Mouse (Mus musculus) granulocyte monocyte progenitor cell, adult 5-6 weeks (primary cell): ENCODE results near the gene Hacl1. TPM values are rescaled to one million over a fixed set of nuclear protein-coding genes. Genes with fewer than 3 reads are reported as not detected.

ENCODE experiments used
- ATAC-seq: replicated peaks from 2 replicates; pipeline ENCODE4 v1.8.0; 2016; ENCODE audit warnings: mild to moderate bottlenecking, moderate TSS enrichment, inconsistent platforms; ENCODE audit not compliant: poor library complexity, severe bottlenecking
- total RNA-seq, 2 experiments: library from RNA; stranded (forward) in 1 of 2; stranded (reverse) in 1 of 2; fragments of 200-712, 200-1000 nt in 1 of 2; fragments of >200 nt in 1 of 2; fragmentation: Nextera tagmentation in 1 of 2; gene quantifications; 2 replicates each; pipeline ENCODE4 v1.2.3; 2014 to 2017

Gene Hacl1
- total RNA-seq (2014; fragmentation: Nextera tagmentation) = 6.0 and 23.7 TPM in 2 replicates
- total RNA-seq (2017) = 24.1 and 24.3 TPM in 2 replicates

- ATAC-seq = peak; percentile 92
Measured at GRCm38 (mm10) chr14:31640890-31641505, at the start of gene Hacl1, which contains the start of gene Btd. Gene Hacl1, minus strand, starts transcription at chr14:31641286. Gene Btd, plus strand, starts transcription at chr14:31641028.

GRCm38 (mm10) chr14:31686231-31686630 is 45.1 kb upstream of the Hacl1 start:
- no peak for ATAC-seq

GRCm38 (mm10) chr14:31685680-31686079 is 44.6 kb upstream of the Hacl1 start:
- peak; percentile 71 for ATAC-seq

GRCm38 (mm10) chr14:31684343-31685040 is 43.4 kb upstream of the Hacl1 start:
- peak; percentile 52 for ATAC-seq

- peak; percentile 81 for ATAC-seq
Measured at GRCm38 (mm10) chr14:31683610-31684009, 42.5 kb upstream of the Hacl1 start.

GRCm38 (mm10) chr14:31681931-31682555 is 41.0 kb upstream of the Hacl1 start:
- no peak for ATAC-seq

GRCm38 (mm10) chr14:31681291-31681690 is 40.2 kb upstream of the Hacl1 start:
- ATAC-seq = no peak

GRCm38 (mm10) chr14:31680656-31681055 is 39.6 kb upstream of the Hacl1 start:
- ATAC-seq = no peak

GRCm38 (mm10) chr14:31671635-31672320 is 30.7 kb upstream of the Hacl1 start:
- ATAC-seq = peak; percentile 16

- peak; percentile 77 for ATAC-seq
Measured at GRCm38 (mm10) chr14:31669642-31670490, 28.8 kb upstream of the Hacl1 start.

- ATAC-seq = peak; percentile 10
Measured at GRCm38 (mm10) chr14:31669161-31669611, 28.1 kb upstream of the Hacl1 start.

- ATAC-seq = no peak
Measured at GRCm38 (mm10) chr14:31668326-31668725, 27.2 kb upstream of the Hacl1 start.

GRCm38 (mm10) chr14:31667741-31668140 is 26.7 kb upstream of the Hacl1 start:
- no peak for ATAC-seq

GRCm38 (mm10) chr14:31666931-31667705 is 26.0 kb upstream of the Hacl1 start:
- ATAC-seq = no peak

GRCm38 (mm10) chr14:31665566-31665940 is 24.5 kb upstream of the Hacl1 start:
- ATAC-seq = no peak

- ATAC-seq = peak; percentile 51
Measured at GRCm38 (mm10) chr14:31664903-31665565, 23.9 kb upstream of the Hacl1 start.

- ATAC-seq = peak; percentile 2; the same call in 1 of the 2 replicates
Measured at GRCm38 (mm10) chr14:31664100-31664902, 23.2 kb upstream of the Hacl1 start.
